Mouse (Mus musculus): ENCODE measurements around the gene Atad3a.

DNA sequence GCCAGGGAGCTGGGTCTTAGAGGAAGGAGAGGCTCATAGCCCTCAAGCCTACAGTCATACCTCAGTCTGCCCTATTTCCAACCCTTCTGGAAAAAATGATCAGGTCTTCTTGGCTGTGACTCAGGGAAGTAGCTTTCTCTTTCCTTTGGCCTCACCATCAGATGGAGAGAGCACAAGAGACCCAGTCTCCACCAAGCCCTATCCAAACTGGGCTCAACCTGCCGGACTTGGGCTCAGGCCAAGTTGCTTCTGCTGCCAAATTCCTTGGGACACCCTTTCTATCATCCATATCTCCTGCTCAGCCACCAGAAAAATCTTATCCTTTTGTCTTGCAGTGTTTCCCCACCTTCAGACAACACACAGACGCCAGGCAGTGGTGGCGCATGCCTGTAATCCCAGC is 15.0 kb upstream of the Atad3a start:
- TF ChIP-seq CTCF (IDR thresholded peaks at IDR 0.05; ENCODE audit: low read depth, low read length) (no peak), EP300 (IDR thresholded peaks at IDR 0.05; ENCODE audit: insufficient read depth, low read depth, low read length) (no peak)
